Mouse (Mus musculus) lung, adult 18-20 months (tissue): Measurements from ENCODE around the gene Plcd1.

Source experiments
- DNase-seq, 2 experiments: peaks; one replicate each; pipeline ENCODE4 v3.0.0; 2022; ENCODE audit warnings: mixed read lengths in 2 of 2

Plcd1 gene

GRCm38 (mm10) chr9:119093419-119094295, at the start of gene Plcd1:
Gene Plcd1 (minus strand): TSS chr9:119093502.
- DNase-seq: peak; percentile 85 to 91

- no peak for DNase-seq
Measured at GRCm38 (mm10) chr9:119142066-119142465, 48.8 kb upstream of the Plcd1 start.

GRCm38 (mm10) chr9:119138836-119139235, 45.5 kb upstream of the Plcd1 start:
- no peak for DNase-seq

- no peak for DNase-seq
Measured at GRCm38 (mm10) chr9:119130692-119131091, 37.4 kb upstream of the Plcd1 start.

GRCm38 (mm10) chr9:119128436-119129181, 35.3 kb upstream of the Plcd1 start:
- no peak for DNase-seq

GRCm38 (mm10) chr9:119122596-119123369, 29.5 kb upstream of the Plcd1 start:
- no peak for DNase-seq

GRCm38 (mm10) chr9:119120168-119120560, 26.9 kb upstream of the Plcd1 start:
- DNase-seq: no peak

- no peak for DNase-seq
Measured at GRCm38 (mm10) chr9:119119409-119120167, 26.3 kb upstream of the Plcd1 start.

- no peak for DNase-seq
Measured at GRCm38 (mm10) chr9:119114911-119115310, 21.6 kb upstream of the Plcd1 start.

- no peak for DNase-seq
Measured at GRCm38 (mm10) chr9:119110640-119111039, 17.3 kb upstream of the Plcd1 start.

- no peak for DNase-seq
Measured at GRCm38 (mm10) chr9:119109685-119110353, 16.5 kb upstream of the Plcd1 start.

- no peak for DNase-seq
Measured at GRCm38 (mm10) chr9:119107566-119107965, 14.3 kb upstream of the Plcd1 start.

GRCm38 (mm10) chr9:119102783-119103113, 9.4 kb upstream of the Plcd1 start:
- DNase-seq: no peak

- peak; percentile 83 to 86 for DNase-seq
Measured at GRCm38 (mm10) chr9:119101992-119102782, 8.9 kb upstream of the Plcd1 start, which contains the start of gene Dlec1. Gene Dlec1 (plus strand): TSS chr9:119102478.

GRCm38 (mm10) chr9:119100177-119100898, 7.0 kb upstream of the Plcd1 start:
- DNase-seq: peak; percentile 22 to 36

- no peak for DNase-seq
Measured at GRCm38 (mm10) chr9:119094462-119095109, 1.3 kb upstream of the Plcd1 start.

GRCm38 (mm10) chr9:119092473-119093418, 556 bp downstream of the Plcd1 start:
- DNase-seq: peak; percentile 66 to 67

- DNase-seq: no peak
Measured at GRCm38 (mm10) chr9:119091581-119092310, 1.6 kb downstream of the Plcd1 start.
